Comparison of ENCODE assay signal across 10 mouse cellular contexts in the genomic region with DNA sequence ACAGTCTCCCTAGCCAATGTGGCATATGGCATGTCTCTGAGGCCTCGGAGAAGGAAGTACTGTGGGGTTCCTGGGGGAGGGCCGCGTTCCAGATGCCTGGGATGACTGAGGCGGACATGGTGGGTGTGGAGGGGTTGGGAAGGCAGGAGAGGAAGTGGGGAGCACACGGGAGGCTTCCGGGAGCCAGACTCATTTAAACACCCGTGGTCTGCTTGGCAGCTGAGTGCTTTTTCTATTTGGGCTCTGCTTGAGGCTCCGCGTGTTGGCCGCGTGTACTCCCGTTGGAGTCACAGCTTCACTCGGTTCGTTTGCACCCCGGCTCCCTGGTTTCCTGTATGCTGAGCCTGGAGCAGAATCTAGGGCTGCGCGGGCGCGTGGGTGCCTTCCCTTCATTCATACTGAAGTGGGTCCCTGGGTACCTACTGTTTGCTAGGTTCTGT. TPM values are rescaled to one million over a fixed set of nuclear protein-coding genes. Genes with fewer than 3 reads are reported as not detected.
DNase-seq lines count a peak whose midpoint lies in the region; ATAC-seq and TF ChIP-seq lines count a peak whose summit lies in the region.
"Had no signal": no experiment of that assay in that cellular context is flagged by ENCODE, and none has a peak within 500 bp of the region (broad histone marks: within the 10 kb centered on the region; RNA-seq: fewer than 3 reads in every experiment).

No protein-coding gene starts in this region.

- H3K4me3 ChIP-seq in cerebellum, adult 2 months (replicated peaks; ENCODE audit: insufficient read depth, low read depth, low read length), result no peak overlapping the region
- no peak overlapping the region for H3K4me3 ChIP-seq in embryonic facial prominence, embryonic 15.5 days (replicated peaks)
- H3K4me3 ChIP-seq in limb, embryonic 10.5 days, result no peak overlapping the region

- no peak for TF ChIP-seq POLR2A in cerebellum, adult 2 months (IDR thresholded peaks at IDR 0.05; ENCODE audit: borderline replicate concordance, insufficient read depth, low read length)

- TF ChIP-seq CTCF in cerebellum, adult 2 months (IDR thresholded peaks at IDR 0.05; ENCODE audit: borderline replicate concordance, insufficient read depth, low read depth, low read length), result no peak

- H3K36me3 ChIP-seq in embryonic facial prominence, embryonic 15.5 days, result no peaks in the 10 kb centered on the region
- H3K36me3 ChIP-seq in limb, embryonic 10.5 days, result no peaks in the 10 kb centered on the region

- no peaks in the 10 kb centered on the region for H3K27me3 ChIP-seq in cerebellum, adult 2 months (ENCODE audit: control insufficient read depth, insufficient read depth, low read length)
- no peaks in the 10 kb centered on the region for H3K27me3 ChIP-seq in embryonic facial prominence, embryonic 15.5 days
- H3K27me3 ChIP-seq in limb, embryonic 10.5 days (ENCODE audit: low read depth, poor library complexity, severe bottlenecking), result no peaks in the 10 kb centered on the region
- H3K27me3 ChIP-seq: Patski had no signal

- H3K9me3 ChIP-seq in embryonic facial prominence, embryonic 15.5 days (replicated peaks), result no peaks in the 10 kb centered on the region
- no peaks in the 10 kb centered on the region for H3K9me3 ChIP-seq in limb, embryonic 10.5 days (replicated peaks)

- 8% methylated on average over 19 of the region's 19 CpGs for WGBS in cerebellum, adult 2 months
- WGBS in embryonic facial prominence, embryonic 15.5 days, result 32% methylated on average over 19 of the region's 19 CpGs
- WGBS in limb, embryonic 10.5 days, result 83% methylated on average over 19 of the region's 19 CpGs

- no peak overlapping the region for H3K9ac ChIP-seq in embryonic facial prominence, embryonic 15.5 days

- peak; percentile 51 to 65 for DNase-seq in cerebellum, adult 2 months
- no peak for DNase-seq in cerebellum, adult 9-11 months
- DNase-seq in kidney, postnatal 4 days, result peak; percentile 29 to 57
- DNase-seq in kidney, adult 11 months, result no peak
- no peak for DNase-seq in limb, embryonic 10.5 days (ENCODE audit: low spot score)
- DNase-seq in MN1 (ENCODE audit: low spot score), result no peak
- DNase-seq in adrenal gland, adult (ENCODE audit: inconsistent age in 2 of 2, low spot score in 1 of 2), result no peak
- DNase-seq: lung, postnatal 14 days had no signal

- H3K4me1 ChIP-seq in cerebellum, adult 2 months (ENCODE audit: control insufficient read depth, insufficient read depth, low read length), result peaks cover 38% of the 10 kb centered on the region
- H3K4me1 ChIP-seq in embryonic facial prominence, embryonic 15.5 days, result peaks cover 92% of the 10 kb centered on the region
- peaks cover 95% of the 10 kb centered on the region for H3K4me1 ChIP-seq in limb, embryonic 10.5 days

- H3K4me2 ChIP-seq in embryonic facial prominence, embryonic 15.5 days (replicated peaks), result 0 out of 2 replicates have a peak overlapping the region, but pooled peaks have one; percentile 12

- no peak overlapping the region for H3K27ac ChIP-seq in cerebellum, adult 2 months (ENCODE audit: insufficient read depth, low read length)
- H3K27ac ChIP-seq in embryonic facial prominence, embryonic 15.5 days (replicated peaks), result peak overlapping the region; percentile 81
- H3K27ac ChIP-seq in limb, embryonic 10.5 days, result peak overlapping the region; percentile 95

- no peak for ATAC-seq in embryonic facial prominence, embryonic 15.5 days (ENCODE audit: insufficient number of reproducible peaks, low FRiP score, low TSS enrichment, low read depth)
- ATAC-seq: Patski had no signal

RNA-seq across cellular contexts. Expression of a gene that starts 40.3 kb away (rescaled TPM):
- 52.4 and 58.4 TPM in 2 replicates for polyA plus RNA-seq in cerebellum, adult 2 months (2012; rRNA removed)
- polyA plus RNA-seq in embryonic facial prominence, embryonic 15.5 days (2015; fragmentation: Nextera tagmentation; extraction: Ambion mirVana), result 11.1 and 12.0 TPM in 2 replicates
- 6.7 and 8.1 TPM in 2 replicates for polyA plus RNA-seq in limb, embryonic 10.5 days (2016; fragmentation: Nextera tagmentation; extraction: Ambion mirVana)

Comparison
In these comparisons a context has a peak if more than half of its experiments do, and no peak if none do; other contexts are left out.
1. DNase-seq: peak in cerebellum, adult 2 months (2 of 2) and kidney, postnatal 4 days (2 of 2); none in cerebellum, adult 9-11 months (single experiment), kidney, adult 11 months (single experiment), limb, embryonic 10.5 days (single experiment), MN1 (single experiment) and adrenal gland, adult (0 of 2).